Mouse (Mus musculus): ENCODE measurements around the gene Adgrb2.

Gene Adgrb2

GRCm38 (mm10) chr4:129987825-129988504, 3.3 kb downstream of the Adgrb2 start:
- DNase-seq (ENCODE audit: low spot score in 2 of 2), result peak in 1 of 2 experiments; percentile 50

- DNase-seq (ENCODE audit: low spot score in 2 of 2), result no peak
Observed at GRCm38 (mm10) chr4:129989925-129990324, 5.3 kb downstream of the Adgrb2 start.

GRCm38 (mm10) chr4:129992720-129993119, 8.1 kb downstream of the Adgrb2 start:
- DNase-seq (ENCODE audit: low spot score in 2 of 2), result no peak

GRCm38 (mm10) chr4:129993213-129993612, 8.5 kb downstream of the Adgrb2 start:
- peak in 1 of 2 experiments; percentile 67 for DNase-seq (ENCODE audit: low spot score in 2 of 2)

- DNase-seq (ENCODE audit: low spot score in 2 of 2), result peak in 1 of 2 experiments; percentile 80
Observed at GRCm38 (mm10) chr4:129993944-129994695, 9.4 kb downstream of the Adgrb2 start.

- DNase-seq (ENCODE audit: low spot score in 2 of 2), result no peak
Observed at GRCm38 (mm10) chr4:129994728-129995127, 10.1 kb downstream of the Adgrb2 start.

- no peak for DNase-seq (ENCODE audit: low spot score in 2 of 2)
Observed at GRCm38 (mm10) chr4:129995255-129995654, 10.6 kb downstream of the Adgrb2 start.

- no peak for DNase-seq (ENCODE audit: low spot score in 2 of 2)
Observed at GRCm38 (mm10) chr4:129996015-129996414, 11.3 kb downstream of the Adgrb2 start.

- DNase-seq (ENCODE audit: low spot score in 2 of 2), result no peak
Observed at GRCm38 (mm10) chr4:129998124-129998523, 13.5 kb downstream of the Adgrb2 start.

- DNase-seq (ENCODE audit: low spot score in 2 of 2), result no peak
Observed at GRCm38 (mm10) chr4:130001710-130002109, 17.0 kb downstream of the Adgrb2 start.

- DNase-seq (ENCODE audit: low spot score in 2 of 2), result no peak
Observed at GRCm38 (mm10) chr4:130002157-130002556, 17.5 kb downstream of the Adgrb2 start.

- DNase-seq (ENCODE audit: low spot score in 2 of 2), result no peak
Observed at GRCm38 (mm10) chr4:130005593-130005992, 20.9 kb downstream of the Adgrb2 start.

GRCm38 (mm10) chr4:130006533-130006932, 21.9 kb downstream of the Adgrb2 start:
- DNase-seq (ENCODE audit: low spot score in 2 of 2), result no peak

GRCm38 (mm10) chr4:130009043-130009442, 24.4 kb downstream of the Adgrb2 start:
- DNase-seq (ENCODE audit: low spot score in 2 of 2), result no peak

GRCm38 (mm10) chr4:130010723-130011122, 26.1 kb downstream of the Adgrb2 start:
- no peak for DNase-seq (ENCODE audit: low spot score in 2 of 2)

- DNase-seq (ENCODE audit: low spot score in 2 of 2), result no peak
Observed at GRCm38 (mm10) chr4:130012234-130012633, 27.6 kb downstream of the Adgrb2 start.

GRCm38 (mm10) chr4:130013111-130013510, 28.4 kb downstream of the Adgrb2 start:
- DNase-seq (ENCODE audit: low spot score in 2 of 2), result no peak

- DNase-seq (ENCODE audit: low spot score in 2 of 2), result no peak
Observed at GRCm38 (mm10) chr4:130016010-130016409, 31.3 kb downstream of the Adgrb2 start.

- no peak for DNase-seq (ENCODE audit: low spot score in 2 of 2)
Observed at GRCm38 (mm10) chr4:130017036-130017674, 32.5 kb downstream of the Adgrb2 start.

- DNase-seq (ENCODE audit: low spot score in 2 of 2), result no peak
Observed at GRCm38 (mm10) chr4:130022952-130023351, 38.3 kb downstream of the Adgrb2 start.

- no peak for DNase-seq (ENCODE audit: low spot score in 2 of 2)
Observed at GRCm38 (mm10) chr4:130023511-130024231, 39.0 kb downstream of the Adgrb2 start.

- no peak for DNase-seq (ENCODE audit: low spot score in 2 of 2)
Observed at GRCm38 (mm10) chr4:130025544-130025943, 40.9 kb downstream of the Adgrb2 start.

All from cerebellum, postnatal 4 days (tissue).